Mouse (Mus musculus): ENCODE measurements around the gene Col10a1. TPM values are rescaled to one million over a fixed set of nuclear protein-coding genes. Genes with fewer than 3 reads are reported as not detected.
"Not testable (repeated sequence)": the region's sequence is repeated elsewhere in the genome, so short reads cannot be mapped to it uniquely, and the experiment has no call there.

The Col10a1 gene
- not detected for total RNA-seq (2022)

DNA sequence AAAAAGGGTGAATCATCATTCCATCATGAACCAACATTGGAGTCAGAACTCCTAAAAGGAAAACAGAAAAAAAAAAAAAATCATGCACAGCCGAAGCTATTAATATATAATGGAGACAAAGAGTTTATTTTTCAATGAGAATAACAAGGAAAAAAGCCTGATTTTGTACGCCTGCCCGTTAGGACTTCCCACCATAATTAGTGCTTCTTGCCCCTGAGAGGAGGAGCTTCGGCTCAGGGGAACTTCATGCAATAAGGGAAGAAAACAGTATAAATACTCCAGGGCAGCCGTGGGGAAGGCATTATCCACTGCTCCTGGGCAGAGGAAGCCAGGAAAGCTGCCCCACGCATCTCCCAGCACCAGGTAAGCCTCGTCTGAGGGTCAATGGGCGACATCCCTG lies at the start of gene Col10a1:
Gene Col10a1, plus strand, starts transcription at position 301 of the 400 bp plus-strand sequence.
- DNase-seq (ENCODE audit: low spot score in 2 of 2), result no peak

- no peak for DNase-seq (ENCODE audit: low spot score in 2 of 2)
Measured at GRCm38 (mm10) chr10:34341014-34341413, 48.8 kb upstream of the Col10a1 start.

- DNase-seq (ENCODE audit: low spot score in 2 of 2), result no peak
Measured at GRCm38 (mm10) chr10:34341886-34342285, 47.9 kb upstream of the Col10a1 start.

DNA sequence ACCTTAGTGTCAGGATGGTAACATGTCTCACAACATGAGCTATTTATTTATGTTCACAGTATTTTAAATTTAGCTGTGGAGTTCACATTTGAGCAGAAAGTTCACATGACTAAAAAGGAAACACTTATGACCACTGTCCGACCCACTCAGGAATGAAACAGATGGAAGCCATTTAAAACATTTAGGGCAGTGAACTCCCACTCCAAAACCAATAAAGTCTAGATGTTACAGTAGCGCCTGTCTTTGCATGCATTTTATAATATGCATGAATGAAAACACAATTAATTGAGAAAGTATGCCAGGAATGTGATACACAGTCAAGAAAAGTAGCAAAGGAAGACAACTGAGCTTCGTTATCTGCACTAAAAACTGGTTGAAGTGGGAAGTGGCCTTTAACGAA lies 37.6 kb upstream of the Col10a1 start:
- DNase-seq (ENCODE audit: low spot score in 2 of 2), result no peak

GRCm38 (mm10) chr10:34358263-34358662 lies 31.5 kb upstream of the Col10a1 start:
- no peak for DNase-seq (ENCODE audit: low spot score in 2 of 2)

- no peak for DNase-seq (ENCODE audit: low spot score in 2 of 2)
Measured at GRCm38 (mm10) chr10:34363756-34364155, 26.0 kb upstream of the Col10a1 start.

DNA sequence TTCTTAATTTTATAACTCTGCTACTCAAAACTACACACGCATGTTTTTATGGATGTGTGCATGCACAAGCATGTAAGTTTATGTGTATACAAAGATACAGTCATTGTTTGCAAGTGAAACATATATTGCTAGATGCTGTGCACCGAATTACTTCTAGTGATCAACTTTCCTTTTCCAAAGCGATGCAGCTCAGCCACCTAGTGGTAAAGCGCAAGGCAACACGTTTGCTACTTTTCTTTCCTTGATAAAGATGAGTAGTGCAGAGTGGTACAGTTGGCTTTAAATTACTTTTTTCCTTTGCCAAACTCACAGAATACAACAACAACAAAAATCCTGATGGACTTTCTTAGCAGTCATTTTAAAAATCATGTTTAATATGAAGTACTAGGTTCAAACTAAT lies 21.6 kb upstream of the Col10a1 start:
- no peak for DNase-seq (ENCODE audit: low spot score in 2 of 2)

- no peak for DNase-seq (ENCODE audit: low spot score in 2 of 2)
Measured at GRCm38 (mm10) chr10:34373332-34373731, 16.4 kb upstream of the Col10a1 start.

- DNase-seq (ENCODE audit: low spot score in 2 of 2), result no peak
Measured at GRCm38 (mm10) chr10:34385636-34386035, 4.1 kb upstream of the Col10a1 start.

DNA sequence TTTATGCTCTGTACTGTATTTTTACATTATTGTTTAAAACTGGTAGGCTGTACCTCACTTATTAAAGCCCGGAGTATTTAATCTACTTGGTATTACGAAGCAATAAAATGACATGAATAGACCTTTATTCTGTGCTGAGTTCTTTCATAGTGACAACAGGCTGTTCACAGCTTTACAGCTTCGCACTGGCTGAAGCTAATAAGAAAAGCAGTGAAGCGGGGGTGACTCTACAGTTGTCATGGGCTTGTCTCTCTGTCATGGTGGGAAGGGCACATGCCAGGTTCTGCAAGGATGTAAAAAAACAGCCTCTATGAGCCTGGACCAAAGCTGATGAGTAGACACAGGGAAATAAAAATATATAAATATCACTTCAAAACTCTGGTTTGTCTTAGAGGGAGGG lies 7.2 kb downstream of the Col10a1 start:
- DNase-seq (ENCODE audit: low spot score in 2 of 2), result no peak

DNA sequence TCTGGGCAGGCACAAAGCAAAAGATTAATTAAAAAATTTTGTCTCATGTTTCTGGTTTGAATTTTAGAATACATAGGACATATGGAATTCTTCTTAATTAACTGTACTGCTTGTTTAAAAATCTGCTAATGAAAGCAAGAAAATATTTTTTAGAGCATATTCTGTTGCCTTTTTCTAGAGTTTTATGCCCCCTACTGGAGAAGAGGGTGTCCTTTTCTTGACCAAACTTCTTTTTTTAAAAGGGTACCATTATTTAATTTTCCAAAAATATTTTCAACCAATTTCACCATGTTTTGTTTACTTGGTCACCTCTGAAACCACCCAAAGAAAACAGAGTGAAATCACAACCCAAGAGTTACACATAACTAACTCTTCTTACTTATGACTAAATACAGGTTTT lies 9.5 kb downstream of the Col10a1 start:
- no peak for DNase-seq (ENCODE audit: low spot score in 2 of 2)

GRCm38 (mm10) chr10:34418204-34418756 lies 28.5 kb downstream of the Col10a1 start, which contains the start of gene Nt5dc1:
TSS of gene Nt5dc1 (minus strand) at chr10:34418552.
- DNase-seq (ENCODE audit: low spot score in 2 of 2), result peak; percentile 89 to 91

DNA sequence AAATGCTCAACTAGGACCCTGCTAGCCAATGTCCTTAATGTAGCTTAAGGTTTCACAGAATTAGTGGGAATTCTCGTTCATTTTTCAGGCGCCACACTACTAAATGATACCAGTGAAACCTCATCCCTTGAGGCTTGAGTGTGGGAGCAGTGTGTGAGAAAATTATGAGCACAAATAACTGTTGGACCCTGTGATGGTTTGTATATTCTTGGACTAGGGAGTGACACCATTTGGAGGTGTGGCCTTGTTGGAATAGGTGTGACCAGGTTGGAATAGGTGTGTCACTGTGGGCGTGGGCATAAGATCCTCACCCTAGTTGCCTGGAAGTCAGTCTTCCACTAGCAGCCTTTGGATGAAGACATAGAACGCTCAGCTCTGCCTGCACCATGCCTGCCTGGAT lies 29.0 kb downstream of the Col10a1 start:
- not testable (repeated sequence) for DNase-seq (ENCODE audit: low spot score in 2 of 2)

GRCm38 (mm10) chr10:34431783-34432182 lies 42.0 kb downstream of the Col10a1 start:
- DNase-seq (ENCODE audit: low spot score in 2 of 2), result no peak

- DNase-seq (ENCODE audit: low spot score in 2 of 2), result not testable (repeated sequence)
Measured at GRCm38 (mm10) chr10:34434191-34434590, 44.4 kb downstream of the Col10a1 start.

Other genes with a start within 250 kb of the Col10a1 start
- gene Dse, start 182.3 kb upstream of the Col10a1 start, total RNA-seq (2022), result 1 to 10 TPM; 2.4 to 3.9 (median 2.9) TPM
- gene Tspyl1, start 107.8 kb upstream of the Col10a1 start, total RNA-seq (2022), result 10 to 100 TPM; 63.1 to 70.8 (median 66.4) TPM
- 1 to 10 TPM; 1.3 to 1.7 (median 1.4) TPM for gene Tspyl4, start 92.5 kb upstream of the Col10a1 start, total RNA-seq (2022)
- 1 to 10 TPM; 5.3 to 7.2 (median 5.9) TPM for gene Nt5dc1, start 28.6 kb downstream of the Col10a1 start, total RNA-seq (2022)
- 1 to 10 TPM in 1 of 4 experiments, under 1 TPM in 3; 0.38 to 1.2 (median 0.60) TPM for gene Frk, start 93.4 kb downstream of the Col10a1 start, total RNA-seq (2022)